Mouse (Mus musculus) T-cell, adult 2 months (primary cell): ENCODE results near the gene Fam98c.
A peak's percentile ranks its signal among the peaks of the same experiment; 100 is the strongest.
"Not testable (repeated sequence)": the region's sequence is repeated elsewhere in the genome, so short reads cannot be mapped to it uniquely, and the experiment has no call there.

ENCODE experiments used
- DNase-seq: peaks from one replicate; pipeline ENCODE4 v3.0.0; 2022; ENCODE audit warnings: low spot score

The Fam98c gene

DNA sequence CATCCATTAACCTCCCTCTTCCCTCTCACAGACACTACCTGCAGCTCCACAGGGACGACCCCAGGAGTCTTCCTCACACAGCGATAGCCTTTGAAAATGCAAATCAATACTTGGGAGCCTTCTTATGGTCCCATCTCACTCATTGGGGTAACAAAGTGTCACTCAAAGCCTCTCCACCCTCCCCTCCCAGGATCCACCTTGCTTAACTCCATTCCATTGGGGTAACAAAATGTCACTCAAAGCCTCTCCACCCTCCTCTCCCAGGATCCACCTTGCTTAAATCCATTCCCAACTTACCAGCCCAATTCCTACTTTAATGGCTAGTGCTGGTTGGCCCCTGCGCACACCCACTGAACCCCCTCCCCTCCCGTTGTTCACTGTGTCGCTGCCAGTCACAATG lies 2.2 kb upstream of the Fam98c start:
- DNase-seq, result no peak

DNA sequence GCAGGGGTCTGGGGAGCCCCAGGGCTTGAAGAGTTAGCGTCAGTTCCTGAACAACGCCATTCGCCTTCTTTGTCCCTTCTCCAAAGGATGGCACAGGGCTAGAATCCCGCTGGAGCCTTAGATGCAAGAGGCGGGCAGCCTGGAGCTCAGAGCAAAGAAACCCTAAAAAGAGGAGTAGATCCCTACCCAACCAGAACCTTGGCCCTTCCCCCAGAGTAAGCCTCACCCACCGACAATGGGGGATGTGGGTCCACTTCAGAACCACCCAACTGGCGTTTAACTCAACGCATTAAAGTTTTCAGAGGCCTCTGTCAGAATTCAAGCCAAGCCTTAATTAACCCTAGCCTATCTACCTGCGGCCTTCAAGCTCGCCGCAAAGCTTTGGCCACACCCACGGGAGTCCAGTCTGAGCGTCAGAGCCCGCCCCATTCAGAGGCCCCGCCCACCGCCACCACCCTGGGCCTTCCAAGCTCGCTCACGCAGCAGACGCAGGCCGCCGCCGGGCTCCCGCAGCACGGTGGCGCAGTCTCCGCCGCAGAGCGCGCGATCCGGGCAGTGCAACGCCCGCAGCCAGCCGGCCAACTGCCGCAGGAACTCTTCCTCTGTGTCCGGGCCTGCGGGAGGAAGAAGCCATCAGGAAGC lies 717 bp downstream of the Fam98c start:
- peak; percentile 77 for DNase-seq

DNA sequence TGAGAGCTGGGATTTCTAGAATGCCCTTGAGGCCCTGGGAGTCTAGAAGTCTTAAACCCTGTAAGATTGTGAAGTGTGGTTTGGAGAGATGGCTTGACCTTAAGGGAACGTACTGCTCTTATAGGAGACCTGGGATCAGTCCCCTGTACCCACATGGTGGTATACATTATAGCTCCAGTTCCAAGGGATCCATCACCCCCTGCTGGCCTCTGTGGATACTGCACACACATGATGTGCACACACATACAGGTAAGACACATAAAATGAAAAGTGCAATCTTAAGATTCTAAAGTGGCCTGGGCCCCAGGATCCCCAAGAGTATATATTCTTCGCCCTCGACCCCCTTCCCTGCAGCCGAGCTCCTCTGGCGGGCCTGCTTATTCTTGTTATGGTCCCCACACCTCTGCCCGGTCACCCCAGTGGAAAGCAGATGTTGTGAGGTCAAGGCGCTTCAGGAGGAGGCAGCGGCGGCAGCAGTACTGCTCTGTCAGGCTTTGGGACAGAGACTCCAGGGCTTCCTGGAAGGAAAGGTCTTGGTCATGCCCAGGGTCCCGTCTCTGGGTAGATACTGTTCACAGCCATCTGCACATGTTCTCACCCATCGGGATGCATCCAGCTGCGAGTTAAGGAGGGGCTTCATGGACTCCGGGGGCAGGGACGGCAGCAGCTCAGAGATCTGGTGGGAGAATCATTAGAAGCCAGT lies 1.9 kb downstream of the Fam98c start:
- no peak for DNase-seq

DNA sequence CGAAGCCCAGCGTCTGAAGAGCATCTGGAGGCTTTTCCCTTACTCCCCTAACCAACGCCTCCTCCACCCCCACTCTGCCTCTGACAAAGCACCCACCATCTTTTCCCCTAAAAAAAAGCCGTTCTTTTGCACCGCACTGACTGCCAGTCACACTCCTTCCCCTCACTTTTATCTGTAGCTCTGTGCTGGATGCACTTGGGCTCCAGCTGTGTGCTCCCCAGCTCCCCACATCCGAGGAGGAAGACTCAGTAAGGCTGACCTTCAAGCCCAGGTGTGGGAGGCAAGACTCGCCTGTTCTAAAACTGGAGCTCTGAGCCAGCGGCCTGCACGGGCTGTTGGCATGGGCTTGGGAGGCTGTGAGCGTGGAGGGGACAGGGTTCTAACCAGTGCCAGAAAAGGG lies 4.5 kb downstream of the Fam98c start:
- DNase-seq, result no peak

DNA sequence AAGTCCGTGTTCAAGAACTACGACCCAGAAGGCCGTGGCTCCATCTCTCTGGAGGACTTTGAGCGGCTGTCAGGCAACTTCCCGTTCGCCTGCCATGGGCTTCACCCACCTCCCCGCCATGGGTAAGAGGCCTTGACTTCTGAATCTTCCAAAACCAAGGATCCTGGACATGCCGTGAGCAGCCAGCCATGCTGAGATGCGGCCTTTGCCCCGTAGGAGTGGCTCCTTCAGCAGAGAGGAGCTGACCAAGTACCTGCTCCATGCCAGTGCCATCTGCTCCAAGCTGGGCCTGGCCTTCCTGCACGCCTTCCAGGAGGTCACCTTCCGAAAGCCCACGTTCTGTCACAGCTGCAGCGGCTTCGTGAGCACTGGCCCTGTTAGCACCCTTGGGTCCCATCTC lies 7.3 kb downstream of the Fam98c start:
- DNase-seq, result no peak

DNA sequence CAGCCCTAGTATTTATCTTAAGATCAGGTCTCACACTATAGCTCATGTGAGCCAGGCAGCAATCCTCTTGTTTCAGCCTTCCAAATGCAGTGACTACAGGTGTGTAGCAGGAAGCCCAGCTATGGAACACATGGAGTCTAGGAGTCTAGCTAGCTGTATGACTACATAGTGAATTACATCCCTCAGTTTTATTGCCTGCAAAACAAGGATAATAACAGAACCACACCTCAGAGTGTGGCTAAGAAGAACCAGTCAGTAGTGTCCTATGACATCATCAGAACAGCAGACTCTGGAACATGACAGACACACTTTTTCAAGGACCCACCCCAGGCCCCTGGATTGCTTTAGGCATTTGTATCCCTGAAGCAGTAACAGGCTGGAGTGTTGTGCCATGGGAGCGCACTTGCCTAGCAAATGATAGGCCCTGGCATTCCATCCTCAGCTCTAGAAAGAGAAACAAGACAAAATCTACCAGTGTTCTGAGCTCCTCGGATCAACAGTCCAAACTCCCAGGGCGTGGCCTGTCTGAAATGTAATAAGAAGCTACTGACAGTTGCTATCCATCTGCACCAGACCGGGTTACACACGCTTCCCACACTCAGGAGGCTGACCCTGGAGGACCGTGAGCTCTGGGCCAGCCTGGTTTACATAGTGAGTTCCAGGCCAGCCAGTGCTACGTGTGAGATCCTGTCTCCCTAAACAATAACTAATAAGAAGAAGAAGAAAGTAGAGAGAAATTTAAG lies 9.2 kb downstream of the Fam98c start:
- no peak for DNase-seq

DNA sequence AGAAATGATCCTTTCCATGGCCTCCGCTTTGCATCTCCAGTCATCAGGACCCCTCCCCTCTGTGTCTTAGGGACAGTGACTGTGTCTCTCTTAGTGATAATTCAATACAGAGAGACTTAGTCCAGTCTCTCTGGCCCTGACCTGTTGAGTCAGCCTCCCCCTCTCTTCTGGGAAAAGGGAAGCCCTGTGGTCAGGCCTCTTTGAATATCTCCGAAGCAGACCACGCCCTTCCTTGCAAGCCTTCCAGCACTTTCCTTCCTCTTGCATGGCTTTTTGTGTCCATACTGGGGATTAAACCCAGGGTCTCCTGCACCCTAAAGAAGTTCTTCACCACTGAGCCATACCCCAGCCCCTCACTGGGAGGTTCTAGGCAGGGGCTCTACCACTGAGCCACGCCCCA lies 12.0 kb downstream of the Fam98c start:
- DNase-seq, result no peak

DNA sequence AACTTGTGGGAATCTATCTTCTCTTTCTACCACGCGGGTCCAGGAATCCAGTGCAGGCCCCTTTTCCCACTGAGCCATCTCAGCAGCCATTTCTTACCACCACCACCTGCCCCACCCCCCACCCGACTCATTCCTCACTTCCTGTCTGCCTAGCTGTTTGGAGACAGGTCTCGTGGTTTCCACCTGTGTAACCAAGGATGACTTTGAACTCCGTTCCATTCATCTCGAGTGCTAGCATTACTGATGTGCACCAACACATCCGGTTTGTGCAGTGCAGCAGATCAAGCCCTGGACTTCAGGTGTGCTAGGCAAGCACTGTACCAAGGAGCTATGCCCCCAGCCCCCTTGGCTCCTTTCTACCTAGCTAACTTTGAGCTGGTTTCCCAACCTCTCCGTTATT lies 14.6 kb downstream of the Fam98c start:
- peak; percentile 83 for DNase-seq

DNA sequence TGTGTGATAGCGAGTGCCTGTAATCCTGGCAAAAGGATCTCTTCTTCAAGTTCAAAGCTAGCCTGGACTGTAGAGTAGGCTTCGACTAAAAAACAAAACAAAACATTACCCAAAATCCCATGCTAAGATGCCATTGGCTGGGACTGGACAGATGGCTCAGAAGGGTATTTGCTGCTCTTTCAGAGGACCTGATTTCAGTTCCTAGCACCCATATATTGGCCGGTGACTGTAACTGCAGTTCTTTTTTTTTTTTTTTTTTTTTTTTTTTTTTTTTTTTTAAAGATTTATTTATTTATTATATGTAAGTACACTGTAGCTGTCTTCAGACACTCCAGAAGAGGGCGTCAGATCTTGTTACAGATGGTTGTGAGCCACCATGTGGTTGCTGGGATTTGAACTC lies 16.8 kb downstream of the Fam98c start:
- DNase-seq, result not testable (repeated sequence)

DNA sequence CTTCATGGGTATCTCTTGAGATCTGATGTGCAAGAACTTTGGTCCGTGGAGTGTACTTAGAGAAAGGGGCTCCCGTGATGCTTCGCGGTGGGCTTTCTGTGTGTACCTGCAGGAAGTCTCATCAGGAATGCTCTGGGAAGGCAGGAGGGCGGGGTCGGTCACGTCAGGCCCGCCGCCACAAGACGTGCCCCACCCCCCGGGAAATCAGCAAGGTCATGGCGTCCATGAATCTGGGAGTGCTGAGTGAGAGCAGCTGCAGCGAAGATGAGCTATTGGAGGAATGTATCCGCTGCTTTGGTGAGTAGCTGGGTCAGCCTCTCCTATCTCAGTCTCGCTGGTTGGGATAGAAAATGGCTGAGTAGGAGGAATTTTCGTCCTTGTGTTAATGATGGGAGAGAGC lies 18.6 kb downstream of the Fam98c start:
- DNase-seq, result no peak

DNA sequence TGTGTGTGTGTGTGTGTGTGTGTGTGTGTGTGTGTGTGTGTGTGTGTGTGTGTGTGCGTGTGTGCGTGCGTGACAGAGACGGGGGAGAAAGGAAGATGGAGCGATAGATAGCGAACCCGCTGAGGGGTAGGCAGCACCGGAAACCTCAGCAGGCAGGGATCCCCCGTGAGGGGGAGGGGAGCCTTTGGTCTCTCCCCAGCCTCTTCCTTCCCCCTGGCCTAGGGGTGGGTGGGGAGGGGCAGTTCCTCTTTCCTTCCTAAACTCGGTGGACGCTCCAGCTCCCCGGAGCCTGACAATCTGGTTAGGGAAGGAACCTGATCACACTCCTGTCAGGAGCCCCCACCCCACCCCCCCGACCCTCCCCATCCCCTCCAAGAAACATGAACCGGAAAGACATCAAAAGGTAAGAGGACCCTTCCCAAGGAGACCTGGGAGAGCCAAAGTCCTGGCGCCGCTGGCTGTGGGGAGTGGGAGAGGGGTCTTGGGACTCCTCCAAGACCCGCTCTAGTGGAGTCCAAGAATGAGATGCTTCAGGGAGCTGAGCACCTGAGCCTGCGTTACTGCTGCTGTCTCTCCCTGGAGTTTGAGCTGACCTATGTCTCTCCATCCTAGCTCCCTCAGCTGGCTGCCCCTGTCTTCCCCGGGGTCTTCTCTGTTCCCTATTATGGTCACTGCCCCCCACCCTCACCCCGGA lies 21.2 kb downstream of the Fam98c start, which contains the start of gene Rasgrp4:
Rasgrp4 (plus strand) TSS at position 159 of the 694 bp plus-strand sequence.
- peak; percentile 90 for DNase-seq

DNA sequence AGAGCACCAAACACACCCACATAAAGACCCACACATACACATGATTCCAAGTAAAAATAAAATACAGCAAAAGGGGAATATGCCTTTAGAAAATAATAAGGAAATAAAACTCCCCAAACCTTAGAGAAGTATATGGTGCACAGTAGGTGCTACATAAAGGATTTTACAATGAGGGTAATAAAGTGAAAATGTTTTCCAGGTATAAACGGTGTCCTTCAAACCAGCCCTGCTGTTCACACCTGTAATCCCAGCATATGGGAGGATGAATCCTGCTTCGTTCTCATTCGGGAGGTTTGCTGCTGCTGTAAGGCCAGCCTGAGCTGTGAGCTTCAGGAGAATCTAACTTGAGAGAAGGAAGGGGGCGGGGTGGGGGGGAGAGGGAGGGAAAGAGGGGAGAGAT lies 21.8 kb downstream of the Fam98c start:
- no peak for DNase-seq

DNA sequence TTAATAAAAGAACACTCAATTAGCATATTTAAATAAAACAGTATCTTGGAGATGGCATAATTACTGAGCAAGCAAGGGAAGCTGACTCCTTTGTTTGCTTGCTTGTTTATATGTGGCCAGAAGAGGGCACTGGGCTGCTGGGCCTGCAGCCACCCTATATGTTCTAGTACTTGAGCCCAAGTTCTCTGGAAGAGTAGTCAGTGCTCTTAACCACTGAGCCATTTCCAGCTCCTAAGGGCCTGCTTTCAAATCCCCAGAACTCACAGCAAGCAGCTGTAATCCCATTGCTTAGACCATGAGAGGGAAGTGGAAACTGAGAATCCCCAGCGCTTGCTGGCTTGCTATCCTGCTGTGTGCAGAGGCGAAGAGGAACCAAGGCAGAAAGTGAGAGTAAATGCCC lies 27.3 kb downstream of the Fam98c start:
- peak; percentile 22 for DNase-seq

DNA sequence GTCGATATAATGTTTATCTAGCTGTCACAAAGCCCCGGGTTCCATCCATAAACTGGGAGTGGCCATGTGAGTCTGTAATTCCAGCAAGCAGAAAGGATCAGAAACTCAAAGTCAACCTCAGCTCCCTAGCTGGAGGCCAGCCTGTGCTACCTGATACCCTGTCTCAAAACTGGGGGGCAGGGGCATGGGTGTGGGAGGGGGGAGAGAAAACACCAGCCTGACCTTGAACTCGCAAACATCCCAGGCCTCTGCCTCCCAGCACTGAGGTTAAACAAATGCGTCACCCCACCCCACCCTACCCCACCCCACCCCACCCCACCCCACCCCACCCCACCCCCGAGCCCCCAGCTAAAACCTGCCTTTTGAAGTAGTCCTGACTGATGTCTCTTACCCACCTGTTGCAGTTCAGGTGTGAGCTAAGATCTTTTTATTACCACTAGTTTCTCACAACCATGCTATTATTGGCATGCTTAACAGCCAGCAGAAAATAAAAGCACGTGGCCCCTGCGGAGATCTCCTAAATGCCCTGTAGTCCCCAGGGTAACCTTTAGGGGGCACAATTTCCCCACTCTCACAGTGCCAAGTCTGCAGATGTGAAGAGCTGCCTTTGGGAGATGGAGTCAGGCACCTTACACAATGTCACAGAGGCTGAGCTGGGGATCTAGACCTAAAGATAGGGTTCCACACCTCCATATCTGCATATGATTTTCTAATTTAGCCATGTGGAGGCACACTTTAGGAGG lies 29.7 kb downstream of the Fam98c start:
- peak; percentile 82 for DNase-seq

DNA sequence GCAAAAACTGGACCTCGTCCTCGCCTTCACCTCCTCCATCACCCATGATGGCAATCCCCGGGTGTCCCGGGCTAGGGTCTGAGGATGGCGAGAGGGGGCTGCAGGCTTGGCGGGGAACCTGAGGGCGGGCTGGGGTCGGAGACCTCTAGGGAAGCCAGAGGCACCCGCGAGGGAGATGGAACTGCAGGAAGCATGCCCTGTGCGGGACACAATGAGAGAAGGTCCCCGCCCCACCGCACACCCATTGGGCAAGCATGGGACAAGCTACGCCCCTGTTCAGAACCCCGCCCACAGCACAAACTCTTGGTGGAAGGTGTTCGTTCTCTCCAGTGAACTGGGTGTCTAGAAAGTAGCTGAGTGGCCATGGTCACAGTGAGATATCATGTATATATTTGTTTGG lies 31.1 kb downstream of the Fam98c start, which contains the start of gene Ryr1:
Ryr1 (minus strand) TSS at position 210 of the 400 bp plus-strand sequence.
- DNase-seq, result peak; percentile 37

DNA sequence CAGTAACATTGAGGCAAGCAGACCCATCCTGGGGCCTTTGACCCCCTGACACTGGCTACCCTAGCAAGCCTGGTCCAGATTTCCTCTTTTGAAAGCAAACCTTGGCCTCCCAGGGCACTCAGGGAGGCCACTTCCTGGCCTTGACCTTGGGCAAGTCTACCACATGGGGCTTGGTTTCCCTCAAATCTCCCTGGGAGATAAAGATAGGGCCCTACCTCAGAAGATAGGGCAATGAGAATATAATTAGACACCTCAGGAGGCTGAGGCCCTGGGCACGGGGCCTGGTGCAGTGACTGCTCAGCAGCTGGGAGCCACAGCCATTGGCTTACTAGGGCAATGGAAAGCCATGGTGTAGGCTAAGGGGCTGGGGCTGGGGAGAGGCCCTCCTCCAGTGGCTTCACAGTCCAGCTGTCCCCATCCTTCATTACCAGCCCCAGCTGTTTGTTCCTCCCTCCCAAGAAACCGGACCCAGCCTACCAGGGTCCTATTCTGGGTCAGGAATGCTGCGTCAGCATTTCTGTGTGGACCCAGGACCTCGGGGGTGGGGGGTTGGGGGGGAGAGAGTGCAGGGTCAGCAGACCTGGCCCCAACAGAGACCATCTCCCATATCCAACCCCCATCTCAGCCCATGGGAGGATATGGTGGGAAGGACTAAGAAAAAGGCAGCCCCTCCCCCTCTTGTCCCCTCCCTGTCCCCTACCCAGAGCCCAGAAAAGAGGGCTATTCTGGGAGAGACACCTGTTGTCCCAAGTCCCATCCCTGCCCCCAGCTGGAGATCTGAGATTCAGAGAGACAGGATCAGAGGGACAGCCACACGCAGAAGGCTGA lies 32.3 kb downstream of the Fam98c start:
- DNase-seq, result no peak

DNA sequence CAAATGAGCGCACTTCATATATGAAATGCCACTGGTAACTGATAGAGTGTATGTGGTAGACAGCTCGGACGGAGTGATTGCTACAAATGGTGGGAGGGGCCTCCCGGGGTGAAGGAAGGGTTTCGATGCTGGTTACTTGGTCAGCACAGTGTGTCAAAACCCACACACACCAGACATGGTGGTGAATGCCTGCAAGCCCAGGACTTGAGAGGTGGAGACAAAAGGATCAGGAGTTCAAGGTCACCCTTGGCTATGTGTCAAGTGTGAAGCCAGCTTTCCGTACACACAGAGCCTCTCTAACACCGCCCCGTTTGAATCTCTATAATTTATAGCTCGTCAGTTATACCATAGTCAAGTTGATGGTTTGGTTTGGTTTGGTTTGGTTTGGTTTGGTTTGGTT lies 33.2 kb downstream of the Fam98c start:
- no peak for DNase-seq

DNA sequence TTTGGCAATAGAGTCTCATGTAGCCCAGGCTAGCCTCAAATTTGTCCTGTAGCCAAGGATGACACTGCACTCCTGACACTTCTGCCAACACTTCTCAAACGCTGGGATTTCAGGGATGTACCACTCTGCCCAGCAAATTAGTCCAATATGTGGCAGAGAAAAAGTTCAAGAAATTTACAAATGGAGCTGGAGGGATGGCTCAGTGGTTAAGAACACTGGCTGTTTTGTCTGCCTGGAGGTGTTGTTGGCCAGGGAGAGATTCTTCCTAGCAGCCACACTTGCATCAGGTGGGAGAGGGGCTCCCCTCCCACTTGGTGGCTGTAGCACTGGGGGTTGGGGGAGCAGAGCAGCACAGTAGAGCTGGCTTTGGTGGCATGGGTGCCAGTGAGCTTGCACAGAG lies 36.5 kb downstream of the Fam98c start:
- DNase-seq, result no peak

DNA sequence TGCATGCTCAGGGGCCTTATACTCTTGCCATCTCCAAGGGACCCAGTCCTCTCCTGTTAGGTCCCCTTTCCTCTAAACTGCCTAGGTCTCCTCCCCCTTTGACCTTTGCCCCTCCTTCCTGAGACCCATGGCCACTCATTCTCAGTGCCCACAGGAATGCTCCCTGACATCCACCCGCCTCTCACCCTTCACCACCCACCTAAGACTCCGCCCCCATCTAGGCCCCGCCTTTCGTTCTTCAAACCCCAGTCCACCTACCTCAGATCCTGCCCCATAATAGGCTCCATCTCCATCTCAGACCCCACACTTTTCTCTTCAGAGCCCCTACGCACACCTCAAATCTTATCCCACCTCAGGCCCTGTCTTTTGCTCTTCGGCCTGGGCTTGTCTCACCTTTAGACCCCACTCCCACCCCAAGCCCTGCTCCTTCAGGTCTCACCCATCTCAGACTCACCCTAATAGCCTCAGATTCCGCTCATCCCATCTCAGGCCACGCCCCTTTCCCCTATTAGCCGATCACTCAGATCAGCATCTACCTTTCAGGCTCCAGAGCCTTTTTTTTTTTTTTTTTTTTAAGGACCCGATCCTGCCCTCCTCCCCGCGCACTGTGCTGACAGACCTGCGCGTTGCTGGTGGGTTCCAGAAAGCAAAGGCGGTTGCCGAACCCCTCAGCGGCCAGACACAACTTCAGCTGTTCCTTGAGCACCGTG lies 37.7 kb downstream of the Fam98c start:
- DNase-seq, result no peak
